Mouse (Mus musculus) lung, postnatal 25 days (tissue): Measurements from ENCODE around the gene Gramd2.
"Not testable (repeated sequence)": the region's sequence is repeated elsewhere in the genome, so short reads cannot be mapped to it uniquely, and the experiment has no call there.

Experiments
- DNase-seq: peaks from one replicate; pipeline ENCODE4 v3.0.0; 2022; ENCODE audit warnings: low spot score

The Gramd2 gene

DNA sequence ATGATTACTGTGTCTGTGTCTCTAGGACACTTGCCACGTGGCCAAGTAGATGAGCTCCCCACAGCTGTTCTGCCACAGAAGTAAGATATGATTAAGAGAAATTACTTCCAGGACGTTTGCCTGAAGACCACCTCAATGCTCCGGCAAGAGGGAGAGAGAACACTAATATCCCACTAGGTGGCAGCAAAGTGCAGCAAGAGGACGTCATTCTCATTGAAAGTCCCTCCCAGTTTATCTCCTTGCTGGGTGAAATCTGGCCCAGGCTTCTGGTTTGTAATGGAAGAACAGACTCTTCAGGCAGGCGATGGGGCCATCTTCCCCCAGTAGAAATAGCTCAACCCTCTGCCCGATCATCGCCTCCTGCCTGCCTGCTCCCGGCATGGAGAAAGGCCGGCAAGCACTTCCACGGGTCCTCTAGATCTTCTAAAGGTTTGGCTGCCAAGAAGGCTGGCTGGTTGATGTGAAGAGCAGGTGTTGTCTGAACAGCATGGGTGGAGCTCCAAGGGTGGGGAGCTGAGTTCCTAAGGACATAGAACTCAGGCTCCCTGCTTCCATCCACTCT, 43.2 kb downstream of the Gramd2 start:
- peak; percentile 80 for DNase-seq

- DNase-seq: peak; percentile 40
Observed at GRCm38 (mm10) chr9:59723791-59724442, 44.0 kb downstream of the Gramd2 start.

DNA sequence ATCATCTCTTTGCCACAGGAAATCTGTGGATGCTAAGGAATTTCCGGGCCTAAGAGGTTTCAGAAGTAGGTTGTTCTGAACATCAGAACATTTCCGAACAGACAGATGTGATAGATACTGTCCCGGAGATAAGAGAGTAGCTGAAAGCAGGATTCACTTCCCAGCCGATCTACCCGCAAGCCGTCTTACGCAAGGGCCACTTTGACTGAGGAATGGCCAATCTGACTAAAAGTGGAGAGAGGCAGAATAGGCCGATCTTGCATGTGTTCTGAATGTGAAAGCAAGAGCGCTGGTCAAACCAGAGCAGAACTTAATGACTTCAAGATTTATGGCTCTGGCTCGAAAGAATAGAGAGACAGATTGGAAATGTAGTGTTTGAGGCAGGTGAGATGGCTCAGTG, 45.6 kb downstream of the Gramd2 start:
- no peak for DNase-seq

- no peak for DNase-seq
Observed at GRCm38 (mm10) chr9:59727569-59728286, 47.8 kb downstream of the Gramd2 start.

DNA sequence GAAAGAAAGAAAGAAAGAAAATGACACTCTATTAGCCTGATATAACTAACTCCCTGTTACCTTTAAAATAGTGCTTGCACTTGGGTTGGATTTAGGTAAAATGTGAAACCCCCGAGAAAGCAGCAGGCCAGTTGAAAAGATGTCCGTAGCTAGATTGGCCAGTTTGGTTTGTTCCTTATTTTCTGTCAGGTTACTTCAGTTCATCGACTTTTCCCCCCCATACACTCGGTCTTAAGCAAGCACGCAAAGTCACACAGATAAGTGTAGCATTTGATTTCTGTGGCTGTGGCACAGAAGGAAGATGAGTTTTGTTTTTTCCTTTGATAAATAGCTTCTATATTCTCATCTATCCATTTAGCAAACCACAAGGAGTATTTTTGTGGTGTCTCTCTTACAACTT, 51.2 kb downstream of the Gramd2 start:
- DNase-seq: no peak

GRCm38 (mm10) chr9:59733075-59733474, 53.1 kb downstream of the Gramd2 start:
- no peak for DNase-seq

- no peak for DNase-seq
Observed at GRCm38 (mm10) chr9:59735394-59735793, 55.5 kb downstream of the Gramd2 start.

GRCm38 (mm10) chr9:59740593-59740992, 60.6 kb downstream of the Gramd2 start:
- no peak for DNase-seq

GRCm38 (mm10) chr9:59743903-59744302, 64.0 kb downstream of the Gramd2 start:
- no peak for DNase-seq

DNA sequence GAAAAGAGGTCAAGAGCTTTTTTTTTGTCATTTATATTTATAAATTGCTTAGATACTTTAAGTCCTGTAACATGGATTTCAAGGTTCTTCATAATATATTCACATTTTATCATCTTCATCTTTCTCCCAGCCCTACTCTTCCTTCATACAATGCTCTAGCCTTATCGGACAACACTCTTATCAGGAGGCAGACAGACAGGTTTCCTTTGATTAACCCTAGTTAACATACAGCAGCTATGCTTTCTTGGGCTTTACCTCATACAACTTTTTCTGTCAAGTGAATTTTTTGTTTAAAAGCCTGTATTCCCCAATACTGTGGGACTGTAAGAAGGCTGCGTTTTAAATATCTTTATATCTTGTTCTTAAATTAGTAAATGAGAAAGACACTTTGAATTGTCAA, 68.4 kb downstream of the Gramd2 start:
- DNase-seq: no peak

DNA sequence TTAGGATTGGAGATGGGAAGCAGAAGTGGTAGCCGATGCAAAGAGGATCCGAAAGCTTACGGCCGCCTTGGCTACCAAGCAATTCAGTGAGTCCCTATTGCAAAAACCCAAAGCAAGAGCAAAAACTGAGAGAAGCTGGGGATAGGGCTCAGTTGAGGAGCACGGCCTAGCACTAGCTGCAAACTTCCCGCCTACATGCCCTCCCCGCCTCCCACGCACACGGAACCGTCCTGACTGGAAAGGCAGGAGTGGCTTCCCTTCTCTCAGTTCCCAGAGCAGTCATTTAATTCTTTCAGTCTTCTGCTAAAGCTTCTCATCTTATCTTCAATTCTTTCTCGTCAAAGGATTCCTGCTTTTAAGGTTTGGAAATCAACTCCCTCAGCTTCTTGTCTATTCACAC, 69.0 kb downstream of the Gramd2 start:
- peak; percentile 21 for DNase-seq

- no peak for DNase-seq
Observed at GRCm38 (mm10) chr9:59749581-59750265, 69.8 kb downstream of the Gramd2 start.

- peak; percentile 99 for DNase-seq
Observed at GRCm38 (mm10) chr9:59750267-59751065, 70.5 kb downstream of the Gramd2 start, which contains the start of the genes Senp8 and Myo9a. TSS of gene Senp8 (minus strand) at chr9:59750710. TSS of gene Myo9a (plus strand) at chr9:59750896.

- peak; percentile 92 for DNase-seq
Observed at GRCm38 (mm10) chr9:59751066-59751581, 71.2 kb downstream of the Gramd2 start.

- DNase-seq: no peak
Observed at GRCm38 (mm10) chr9:59751966-59752365, 72.0 kb downstream of the Gramd2 start.

DNA sequence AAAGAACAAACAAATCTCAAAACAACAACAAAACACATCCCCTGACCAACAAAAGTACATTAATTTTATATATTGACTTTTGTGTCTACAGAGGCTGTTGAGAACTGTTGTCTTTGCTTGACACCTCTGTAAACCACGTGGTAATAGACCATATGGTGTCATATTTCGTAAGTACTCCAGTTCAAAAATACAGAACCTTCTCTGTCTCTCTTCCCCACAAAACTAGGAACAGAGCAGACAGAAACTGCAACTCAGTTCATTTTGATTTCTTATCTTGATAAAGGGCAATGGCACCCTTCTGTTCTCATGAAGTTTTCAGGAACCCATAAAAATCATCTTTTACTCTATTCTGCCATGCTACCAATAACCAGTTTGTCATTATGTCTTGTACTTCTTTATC, 75.3 kb downstream of the Gramd2 start:
- peak; percentile 12 for DNase-seq

DNA sequence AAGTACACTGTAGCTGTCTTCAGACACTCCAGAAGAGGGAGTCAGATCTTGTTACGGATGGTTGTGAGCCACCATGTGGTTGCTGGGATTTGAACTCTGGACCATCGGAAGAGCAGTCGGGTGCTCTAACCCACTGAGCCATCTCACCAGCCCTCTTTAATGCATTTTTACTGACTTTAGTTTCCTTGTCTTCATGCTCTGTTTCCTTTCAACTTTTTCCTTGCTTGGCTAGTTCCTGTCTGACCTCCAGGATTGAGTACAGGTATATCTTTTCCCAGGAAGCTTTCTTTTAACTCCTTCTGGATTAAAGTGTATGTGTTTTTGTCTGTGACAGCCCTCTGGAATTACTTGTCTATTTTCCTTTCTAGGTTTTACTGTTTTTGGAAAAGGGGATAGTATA, 77.1 kb downstream of the Gramd2 start:
- DNase-seq: not testable (repeated sequence)

GRCm38 (mm10) chr9:59760515-59760914, 80.6 kb downstream of the Gramd2 start:
- DNase-seq: peak; percentile 32

- DNase-seq: not testable (repeated sequence)
Observed at GRCm38 (mm10) chr9:59766966-59767461, 87.1 kb downstream of the Gramd2 start.
